Mouse (Mus musculus) lung, embryonic 15.5 days (tissue): ENCODE measurements around the gene Tlcd2. TPM values are rescaled to one million over a fixed set of nuclear protein-coding genes. Genes with fewer than 3 reads are reported as not detected.

ENCODE experiments used
- ATAC-seq: fragments of 200-750 bp; cut with Nextera tagmentation; 2 replicates; pipeline ENCODE4 v1.8.0; 2017; ENCODE audit warnings: moderate number of reproducible peaks, borderline replicate concordance; ENCODE audit not compliant: low FRiP score, low TSS enrichment; ENCODE audit errors: extremely low read depth
- H3K27ac ChIP-seq: fragments of 300-500 bp; sonication (generic); 2 replicates; pipeline ENCODE4 v1.5.1; 2015; ENCODE audit warnings: moderate library complexity, mild to moderate bottlenecking, inconsistent platforms
- H3K27me3 ChIP-seq: fragments of 300-500 bp; sonication (generic); 2 replicates; pipeline ENCODE4 v1.6.1; 2015; ENCODE audit warnings: inconsistent platforms
- H3K36me3 ChIP-seq: fragments of 300-500 bp; sonication (generic); 2 replicates; pipeline ENCODE4 v1.6.1; 2015; ENCODE audit warnings: inconsistent platforms
- H3K4me1 ChIP-seq: fragments of 300-500 bp; sonication (generic); 2 replicates; pipeline ENCODE4 v1.6.1; 2015; ENCODE audit warnings: inconsistent platforms
- H3K4me2 ChIP-seq: fragments of 300-500 bp; sonication (generic); 2 replicates; pipeline ENCODE4 v1.6.1; 2015; ENCODE audit warnings: inconsistent platforms, mild to moderate bottlenecking, moderate library complexity
- H3K4me3 ChIP-seq: fragments of 300-500 bp; sonication (generic); 2 replicates; pipeline ENCODE4 v1.5.1; 2015; ENCODE audit warnings: mild to moderate bottlenecking, inconsistent platforms
- H3K9ac ChIP-seq: fragments of 300-500 bp; sonication (generic); 2 replicates; pipeline ENCODE4 v1.6.1; 2015; ENCODE audit warnings: inconsistent platforms
- H3K9me3 ChIP-seq: fragments of 300-500 bp; sonication (generic); 2 replicates; pipeline ENCODE4 v1.6.1; 2016; ENCODE audit warnings: inconsistent platforms
- WGBS: fragments of 180-500 bp; shearing (Covaris S2); methylation state at CpG from one replicate; pipeline ENCODE4 v1.1.7; 2015; 5-methylcytosine and 5-hydroxymethylcytosine counted together
- polyA plus RNA-seq: library from polyadenylated mRNA; unstranded; fragments of >200 nt; fragmentation: Nextera tagmentation; extraction: Ambion mirVana; gene quantifications from 2 replicates; pipeline ENCODE4 v1.2.1, GENCODE M21; 2015

Tlcd2 gene
- polyA plus RNA-seq, 1 experiment from 2014 or later, result 18.0 TPM

- peak overlapping the region; percentile 46 for H3K4me3 ChIP-seq
- peaks cover 35% of the 10 kb centered on the region for H3K4me1 ChIP-seq
- H3K27ac ChIP-seq, result peak overlapping the region; percentile 98
- 6% methylated on average over 19 of the region's 19 CpGs for WGBS
- H3K4me2 ChIP-seq, result peak overlapping the region; percentile 98
- ATAC-seq, result peak; percentile 59; the same call in 1 of the 2 replicates
- peak overlapping the region; percentile 59 for H3K9ac ChIP-seq
- H3K36me3 ChIP-seq, result peaks cover 3% of the 10 kb centered on the region
- no peaks in the 10 kb centered on the region for H3K27me3 ChIP-seq
- H3K9me3 ChIP-seq, result no peaks in the 10 kb centered on the region
Measured at GRCm38 (mm10) chr11:75460103-75460843, 1.2 kb upstream of the Tlcd2 start.

- H3K27ac ChIP-seq, result peak overlapping the region; percentile 65
- H3K4me1 ChIP-seq, result peaks cover 35% of the 10 kb centered on the region
- H3K9me3 ChIP-seq, result no peaks in the 10 kb centered on the region
- peaks cover 8% of the 10 kb centered on the region for H3K36me3 ChIP-seq
- under 1% methylated on average over 28 of the region's 30 CpGs for WGBS
- H3K9ac ChIP-seq, result peak overlapping the region; percentile 62
- peak overlapping the region; percentile 89 for H3K4me3 ChIP-seq
- peak overlapping the region; percentile 98 for H3K4me2 ChIP-seq
- no peaks in the 10 kb centered on the region for H3K27me3 ChIP-seq
- ATAC-seq, result peak; percentile 2; the same call in 1 of the 2 replicates
Measured at GRCm38 (mm10) chr11:75461743-75462252, 283 bp downstream of the Tlcd2 start.

GRCm38 (mm10) chr11:75462253-75462783, 803 bp downstream of the Tlcd2 start:
- H3K27ac ChIP-seq, result peak overlapping the region; percentile 65
- 1% methylated on average over 15 of the region's 16 CpGs for WGBS
- no peaks in the 10 kb centered on the region for H3K27me3 ChIP-seq
- H3K9me3 ChIP-seq, result no peaks in the 10 kb centered on the region
- no peak for ATAC-seq
- H3K9ac ChIP-seq, result peak overlapping the region; percentile 62
- H3K4me3 ChIP-seq, result peak overlapping the region; percentile 89
- H3K4me1 ChIP-seq, result peaks cover 36% of the 10 kb centered on the region
- peaks cover 8% of the 10 kb centered on the region for H3K36me3 ChIP-seq
- H3K4me2 ChIP-seq, result peak overlapping the region; percentile 98

- ATAC-seq, result peak; percentile 16; the same call in 1 of the 2 replicates
Measured at GRCm38 (mm10) chr11:75462865-75463336, 1.4 kb downstream of the Tlcd2 start.

GRCm38 (mm10) chr11:75463624-75464023, 2.1 kb downstream of the Tlcd2 start:
- ATAC-seq, result no peak
- H3K36me3 ChIP-seq, result peaks cover 8% of the 10 kb centered on the region
- no peak overlapping the region for H3K4me3 ChIP-seq
- H3K4me1 ChIP-seq, result peaks cover 48% of the 10 kb centered on the region
- H3K27me3 ChIP-seq, result no peaks in the 10 kb centered on the region
- peak overlapping the region; percentile 21; the same call in 1 of the 2 replicates for H3K9ac ChIP-seq
- H3K4me2 ChIP-seq, result peak overlapping the region; percentile 98
- peak overlapping the region; percentile 65 for H3K27ac ChIP-seq
- 51% methylated on average over 4 of the region's 4 CpGs for WGBS
- no peaks in the 10 kb centered on the region for H3K9me3 ChIP-seq

More at GRCm38 (mm10) chr11:75462865-75463336, 1.4 kb downstream of the Tlcd2 start:
- peaks cover 42% of the 10 kb centered on the region for H3K4me1 ChIP-seq
- peak overlapping the region; percentile 89 for H3K4me3 ChIP-seq
- H3K9ac ChIP-seq, result peak overlapping the region; percentile 62; the same call in 1 of the 2 replicates
- H3K27ac ChIP-seq, result peak overlapping the region; percentile 65
- WGBS, result under 1% methylated on average over 9 of the region's 9 CpGs
- H3K4me2 ChIP-seq, result peak overlapping the region; percentile 98
- H3K9me3 ChIP-seq, result no peaks in the 10 kb centered on the region
- no peaks in the 10 kb centered on the region for H3K27me3 ChIP-seq
- H3K36me3 ChIP-seq, result peaks cover 8% of the 10 kb centered on the region

- Histone ChIP-seq H3K4me3 (no peak overlapping the region), H3K9ac (no peak overlapping the region), H3K27ac (no peak overlapping the region), H3K4me2 (no peak overlapping the region), H3K4me1 (peaks cover 44% of the 10 kb centered on the region), H3K36me3 (peaks cover 8% of the 10 kb centered on the region), H3K9me3 (no peaks in the 10 kb centered on the region), H3K27me3 (no peaks in the 10 kb centered on the region)
- 82% methylated on average over 6 of the region's 6 CpGs for WGBS
- no peak for ATAC-seq
Measured at GRCm38 (mm10) chr11:75464417-75464816, 2.9 kb downstream of the Tlcd2 start.

- Histone ChIP-seq H3K4me2 (no peak overlapping the region), H3K27ac (no peak overlapping the region), H3K9ac (no peak overlapping the region), H3K4me3 (no peak overlapping the region), H3K36me3 (peaks cover 8% of the 10 kb centered on the region), H3K27me3 (no peaks in the 10 kb centered on the region), H3K4me1 (peaks cover 38% of the 10 kb centered on the region), H3K9me3 (no peaks in the 10 kb centered on the region)
- WGBS, result 79% methylated on average over 6 of the region's 6 CpGs
- no peak for ATAC-seq
Measured at GRCm38 (mm10) chr11:75465051-75465450, 3.5 kb downstream of the Tlcd2 start.

GRCm38 (mm10) chr11:75466731-75467505, 5.4 kb downstream of the Tlcd2 start:
- 96% methylated on average over 4 of the region's 4 CpGs for WGBS
- Histone ChIP-seq H3K27me3 (no peaks in the 10 kb centered on the region), H3K9ac (no peak overlapping the region), H3K27ac (no peak overlapping the region), H3K36me3 (peaks cover 8% of the 10 kb centered on the region), H3K9me3 (no peaks in the 10 kb centered on the region), H3K4me3 (no peak overlapping the region), H3K4me1 (peaks cover 33% of the 10 kb centered on the region), H3K4me2 (no peak overlapping the region; the same call in 1 of the 2 replicates)
- no peak for ATAC-seq

GRCm38 (mm10) chr11:75467512-75468215, 6.1 kb downstream of the Tlcd2 start:
- Histone ChIP-seq H3K36me3 (peaks cover 8% of the 10 kb centered on the region), H3K27me3 (no peaks in the 10 kb centered on the region), H3K9ac (peak overlapping the region; percentile 61), H3K4me1 (peaks cover 25% of the 10 kb centered on the region), H3K9me3 (no peaks in the 10 kb centered on the region), H3K4me2 (peak overlapping the region; percentile 94), H3K4me3 (peak overlapping the region; percentile 56), H3K27ac (0 out of 2 replicates have a peak overlapping the region, but pooled peaks have one; percentile 20)
- peak; percentile 81 for ATAC-seq
- 15% methylated on average over 19 of the region's 19 CpGs for WGBS

- peak overlapping the region; percentile 56 for H3K4me3 ChIP-seq
- no peak for ATAC-seq
- peaks cover 18% of the 10 kb centered on the region for H3K4me1 ChIP-seq
- H3K9me3 ChIP-seq, result no peaks in the 10 kb centered on the region
- 0 out of 2 replicates have a peak overlapping the region, but pooled peaks have one; percentile 20 for H3K27ac ChIP-seq
- peak overlapping the region; percentile 61 for H3K9ac ChIP-seq
- WGBS, result 60% methylated on average over 7 of the region's 7 CpGs
- H3K4me2 ChIP-seq, result peak overlapping the region; percentile 94
- no peaks in the 10 kb centered on the region for H3K27me3 ChIP-seq
- H3K36me3 ChIP-seq, result peaks cover 8% of the 10 kb centered on the region
Measured at GRCm38 (mm10) chr11:75468410-75468809, 6.9 kb downstream of the Tlcd2 start.

- no peak for ATAC-seq
- Histone ChIP-seq H3K4me1 (peaks cover 13% of the 10 kb centered on the region; the same call in 1 of the 2 replicates), H3K9ac (no peak overlapping the region), H3K4me2 (no peak overlapping the region), H3K27ac (no peak overlapping the region), H3K9me3 (no peaks in the 10 kb centered on the region), H3K4me3 (no peak overlapping the region), H3K27me3 (no peaks in the 10 kb centered on the region), H3K36me3 (peaks cover 8% of the 10 kb centered on the region)
- WGBS, result 90% methylated on average over 4 of the region's 4 CpGs
Measured at GRCm38 (mm10) chr11:75469261-75469660, 7.7 kb downstream of the Tlcd2 start.
